Mouse (Mus musculus): ENCODE measurements around the gene Zfpm1. TPM values are rescaled to one million over a fixed set of nuclear protein-coding genes. Genes with fewer than 3 reads are reported as not detected.

Gene Zfpm1
- polyA plus RNA-seq, 1 experiment from 2014 or later = 1.4 TPM

- Histone ChIP-seq H3K4me2 (ENCODE audit: low read depth, low read length, severe bottlenecking) (no peak overlapping the region), H3K27ac (ENCODE audit: low read depth, low read length) (no peak overlapping the region), H3K4me3 (ENCODE audit: low read depth, low read length) (peak overlapping the region; percentile 24; the same call in 1 of the 2 replicates), H3K9me3 (ENCODE audit: control insufficient read depth, low read length) (no peaks in the 10 kb centered on the region), H3K36me3 (ENCODE audit: control insufficient read depth, insufficient read depth, low read length) (no peaks in the 10 kb centered on the region), H3K9ac (ENCODE audit: low read length) (no peak overlapping the region), H3K4me1 (replicated peaks; ENCODE audit: control insufficient read depth, insufficient read depth, low read length) (no peaks in the 10 kb centered on the region), H3K27me3 (ENCODE audit: control insufficient read depth, insufficient read depth, low read length) (peaks cover 22% of the 10 kb centered on the region)
- ATAC-seq (replicated peaks; ENCODE audit: low FRiP score) (no peak; the same call in 1 of the 2 replicates), DNase-seq (ENCODE audit: low spot score) (no peak)
- 2% methylated on average over 2 of the region's 5 CpGs for WGBS
Measured at GRCm38 (mm10) chr8:122344219-122344618, 62.3 kb downstream of the Zfpm1 start.

- 54% methylated on average over 12 of the region's 12 CpGs for WGBS
- H3K9me3 ChIP-seq (ENCODE audit: control insufficient read depth, low read length) = no peaks in the 10 kb centered on the region
- DNase-seq (ENCODE audit: low spot score) = no peak
- no peak for ATAC-seq (replicated peaks; ENCODE audit: low FRiP score)
- no peak overlapping the region for H3K4me2 ChIP-seq (ENCODE audit: low read depth, low read length, severe bottlenecking)
- H3K27ac ChIP-seq (ENCODE audit: low read depth, low read length) = no peak overlapping the region
- peaks cover 22% of the 10 kb centered on the region for H3K27me3 ChIP-seq (ENCODE audit: control insufficient read depth, insufficient read depth, low read length)
- H3K4me3 ChIP-seq (ENCODE audit: low read depth, low read length) = no peak overlapping the region
- H3K4me1 ChIP-seq (replicated peaks; ENCODE audit: control insufficient read depth, insufficient read depth, low read length) = peaks cover 4% of the 10 kb centered on the region; the same call in 1 of the 2 replicates
- H3K9ac ChIP-seq (ENCODE audit: low read length) = no peak overlapping the region
- H3K36me3 ChIP-seq (ENCODE audit: control insufficient read depth, insufficient read depth, low read length) = no peaks in the 10 kb centered on the region
Measured at GRCm38 (mm10) chr8:122345181-122346095, 63.5 kb downstream of the Zfpm1 start.

- Histone ChIP-seq H3K9ac (ENCODE audit: low read length) (no peak overlapping the region), H3K27me3 (ENCODE audit: control insufficient read depth, insufficient read depth, low read length) (peaks cover 11% of the 10 kb centered on the region), H3K36me3 (ENCODE audit: control insufficient read depth, insufficient read depth, low read length) (no peaks in the 10 kb centered on the region), H3K4me1 (replicated peaks; ENCODE audit: control insufficient read depth, insufficient read depth, low read length) (peaks cover 7% of the 10 kb centered on the region; the same call in 1 of the 2 replicates), H3K4me3 (ENCODE audit: low read depth, low read length) (no peak overlapping the region), H3K27ac (ENCODE audit: low read depth, low read length) (no peak overlapping the region), H3K4me2 (ENCODE audit: low read depth, low read length, severe bottlenecking) (no peak overlapping the region), H3K9me3 (ENCODE audit: control insufficient read depth, low read length) (no peaks in the 10 kb centered on the region)
- DNase-seq (ENCODE audit: low spot score) (no peak), ATAC-seq (replicated peaks; ENCODE audit: low FRiP score) (no peak)
- WGBS = 82% methylated on average over 5 of the region's 5 CpGs
Measured at GRCm38 (mm10) chr8:122347811-122348552, 66.0 kb downstream of the Zfpm1 start.

- 47% methylated on average over 15 of the region's 15 CpGs for WGBS
- H3K36me3 ChIP-seq (ENCODE audit: control insufficient read depth, insufficient read depth, low read length) = no peaks in the 10 kb centered on the region
- no peak overlapping the region for H3K4me2 ChIP-seq (ENCODE audit: low read depth, low read length, severe bottlenecking)
- no peak overlapping the region for H3K9ac ChIP-seq (ENCODE audit: low read length)
- H3K9me3 ChIP-seq (ENCODE audit: control insufficient read depth, low read length) = no peaks in the 10 kb centered on the region
- ATAC-seq (replicated peaks; ENCODE audit: low FRiP score) = no peak
- H3K4me3 ChIP-seq (ENCODE audit: low read depth, low read length) = no peak overlapping the region
- no peak for DNase-seq (ENCODE audit: low spot score)
- H3K27ac ChIP-seq (ENCODE audit: low read depth, low read length) = no peak overlapping the region
- H3K27me3 ChIP-seq (ENCODE audit: control insufficient read depth, insufficient read depth, low read length) = peaks cover 2% of the 10 kb centered on the region
- H3K4me1 ChIP-seq (replicated peaks; ENCODE audit: control insufficient read depth, insufficient read depth, low read length) = peaks cover 7% of the 10 kb centered on the region; the same call in 1 of the 2 replicates
Measured at GRCm38 (mm10) chr8:122349357-122350297, 67.7 kb downstream of the Zfpm1 start.

- DNase-seq (ENCODE audit: low spot score) (no peak), ATAC-seq (replicated peaks; ENCODE audit: low FRiP score) (peak; percentile 76; the same call in 1 of the 2 replicates)
- H3K9me3 ChIP-seq (ENCODE audit: control insufficient read depth, low read length) = no peaks in the 10 kb centered on the region
- H3K27me3 ChIP-seq (ENCODE audit: control insufficient read depth, insufficient read depth, low read length) = no peaks in the 10 kb centered on the region; the same call in 1 of the 2 replicates
- H3K9ac ChIP-seq (ENCODE audit: low read length) = no peak overlapping the region
- 22% methylated on average over 11 of the region's 11 CpGs for WGBS
- H3K36me3 ChIP-seq (ENCODE audit: control insufficient read depth, insufficient read depth, low read length) = no peaks in the 10 kb centered on the region
- H3K4me1 ChIP-seq (replicated peaks; ENCODE audit: control insufficient read depth, insufficient read depth, low read length) = peaks cover 7% of the 10 kb centered on the region; the same call in 1 of the 2 replicates
- H3K27ac ChIP-seq (ENCODE audit: low read depth, low read length) = no peak overlapping the region
- H3K4me3 ChIP-seq (ENCODE audit: low read depth, low read length) = no peak overlapping the region
- H3K4me2 ChIP-seq (ENCODE audit: low read depth, low read length, severe bottlenecking) = no peak overlapping the region
Measured at GRCm38 (mm10) chr8:122350309-122351089, 68.6 kb downstream of the Zfpm1 start.

- peaks cover 7% of the 10 kb centered on the region; the same call in 1 of the 2 replicates for H3K4me1 ChIP-seq (replicated peaks; ENCODE audit: control insufficient read depth, insufficient read depth, low read length)
- no peak overlapping the region for H3K27ac ChIP-seq (ENCODE audit: low read depth, low read length)
- DNase-seq (ENCODE audit: low spot score) = no peak
- WGBS = 92% methylated on average over 8 of the region's 8 CpGs
- H3K9me3 ChIP-seq (ENCODE audit: control insufficient read depth, low read length) = no peaks in the 10 kb centered on the region
- no peak overlapping the region for H3K4me2 ChIP-seq (ENCODE audit: low read depth, low read length, severe bottlenecking)
- H3K4me3 ChIP-seq (ENCODE audit: low read depth, low read length) = no peak overlapping the region
- ATAC-seq (replicated peaks; ENCODE audit: low FRiP score) = no peak
- no peak overlapping the region for H3K9ac ChIP-seq (ENCODE audit: low read length)
- no peaks in the 10 kb centered on the region; the same call in 1 of the 2 replicates for H3K27me3 ChIP-seq (ENCODE audit: control insufficient read depth, insufficient read depth, low read length)
- no peaks in the 10 kb centered on the region for H3K36me3 ChIP-seq (ENCODE audit: control insufficient read depth, insufficient read depth, low read length)
Measured at GRCm38 (mm10) chr8:122354157-122354556, 72.2 kb downstream of the Zfpm1 start.

- Histone ChIP-seq H3K27ac (ENCODE audit: low read depth, low read length) (no peak overlapping the region), H3K36me3 (ENCODE audit: control insufficient read depth, insufficient read depth, low read length) (no peaks in the 10 kb centered on the region), H3K4me3 (ENCODE audit: low read depth, low read length) (no peak overlapping the region), H3K27me3 (ENCODE audit: control insufficient read depth, insufficient read depth, low read length) (no peaks in the 10 kb centered on the region; the same call in 1 of the 2 replicates), H3K4me1 (replicated peaks; ENCODE audit: control insufficient read depth, insufficient read depth, low read length) (no peaks in the 10 kb centered on the region; the same call in 1 of the 2 replicates), H3K9me3 (ENCODE audit: control insufficient read depth, low read length) (no peaks in the 10 kb centered on the region), H3K4me2 (ENCODE audit: low read depth, low read length, severe bottlenecking) (no peak overlapping the region), H3K9ac (ENCODE audit: low read length) (no peak overlapping the region)
- ATAC-seq (replicated peaks; ENCODE audit: low FRiP score) (no peak), DNase-seq (ENCODE audit: low spot score) (no peak)
- 75% methylated on average over 9 of the region's 9 CpGs for WGBS
Measured at GRCm38 (mm10) chr8:122355642-122356606, 74.0 kb downstream of the Zfpm1 start.
